Mouse (Mus musculus) limb, embryonic 11.5 days (tissue): ENCODE results near the gene Itpr3. TPM values are rescaled to one million over a fixed set of nuclear protein-coding genes. Genes with fewer than 3 reads are reported as not detected.

ENCODE experiments used
- ATAC-seq: fragments of 200-750 bp; cut with Nextera tagmentation; 2 replicates; pipeline ENCODE4 v1.8.0; 2017; ENCODE audit warnings: low read depth; ENCODE audit not compliant: insufficient number of reproducible peaks, low FRiP score, low TSS enrichment
- DNase-seq: peaks from one replicate; pipeline ENCODE4 v3.0.0-alpha.2; 2015; ENCODE audit warnings: low spot score
- H3K27ac ChIP-seq: fragments of 300-500 bp; sonication (generic); replicated peaks from 2 replicates; pipeline ENCODE4 v1.5.1; 2014; ENCODE audit warnings: low read depth, mild to moderate bottlenecking, low read length
- H3K27me3 ChIP-seq: fragments of 300-500 bp; sonication (generic); 2 replicates; pipeline ENCODE4 v1.6.1; 2014; ENCODE audit warnings: mild to moderate bottlenecking, low read length, mixed read lengths; ENCODE audit not compliant: control insufficient read depth, insufficient read depth
- H3K36me3 ChIP-seq: fragments of 300-500 bp; sonication (generic); 2 replicates; pipeline ENCODE4 v1.6.1; 2014; ENCODE audit warnings: mild to moderate bottlenecking, low read length, moderate library complexity, mixed read lengths; ENCODE audit not compliant: control insufficient read depth, insufficient read depth
- H3K4me1 ChIP-seq: fragments of 300-500 bp; sonication (generic); 2 replicates; pipeline ENCODE4 v1.6.1; 2014; ENCODE audit warnings: low read length, mixed read lengths; ENCODE audit not compliant: control insufficient read depth, insufficient read depth
- H3K4me2 ChIP-seq: fragments of 300-500 bp; sonication (generic); 2 replicates; pipeline ENCODE4 v1.6.1; 2014; ENCODE audit warnings: low read depth, mild to moderate bottlenecking, moderate library complexity; ENCODE audit not compliant: severe bottlenecking
- H3K4me3 ChIP-seq: fragments of 300-500 bp; sonication (generic); 2 replicates; pipeline ENCODE4 v1.5.1; 2014; ENCODE audit warnings: low read depth, low read length
- H3K9ac ChIP-seq: fragments of 300-500 bp; sonication (generic); 2 replicates; pipeline ENCODE4 v1.6.1; 2014; ENCODE audit warnings: mild to moderate bottlenecking, low read length
- H3K9me3 ChIP-seq: fragments of 300-500 bp; sonication (generic); 2 replicates; pipeline ENCODE4 v1.6.1; 2016; ENCODE audit warnings: low read length; ENCODE audit not compliant: control insufficient read depth
- WGBS: fragments of 180-500 bp; shearing (Covaris S2); extraction: QIAGEN DNeasy Blood & Tissue Kit; methylation state at CpG from one replicate; pipeline ENCODE4 v1.1.7; 2014; 5-methylcytosine and 5-hydroxymethylcytosine counted together
- microRNA-seq: library from miRNA; unstranded; fragments of <30 nt; microRNA quantifications from one replicate; pipeline ENCODE4, GENCODE M21; 2016
- polyA plus RNA-seq: library from polyadenylated mRNA; unstranded; fragments of >200 nt; fragmentation: Nextera tagmentation; extraction: Ambion mirVana; gene quantifications from 2 replicates; pipeline ENCODE4 v1.2.1, GENCODE M21; 2014

Gene Itpr3
- polyA plus RNA-seq, 1 experiment from 2014 or later, result 3.0 TPM

GRCm38 (mm10) chr17:27165054-27165773 lies 108.1 kb downstream of the Itpr3 start:
- Histone ChIP-seq H3K4me2 (no peak overlapping the region), H3K4me3 (no peak overlapping the region), H3K9me3 (no peaks in the 10 kb centered on the region), H3K4me1 (peaks cover 7% of the 10 kb centered on the region), H3K36me3 (no peaks in the 10 kb centered on the region), H3K9ac (no peak overlapping the region), H3K27me3 (no peaks in the 10 kb centered on the region), H3K27ac (no peak overlapping the region)
- DNase-seq, result peak; percentile 74
- 43% methylated on average over 8 of the region's 8 CpGs for WGBS
- no peak for ATAC-seq

GRCm38 (mm10) chr17:27166901-27167300 lies 109.8 kb downstream of the Itpr3 start:
- ATAC-seq (no peak), DNase-seq (no peak)
- no peaks in the 10 kb centered on the region for H3K9me3 ChIP-seq
- 77% methylated on average over 6 of the region's 6 CpGs for WGBS
- no peak overlapping the region for H3K4me2 ChIP-seq
- H3K27me3 ChIP-seq, result no peaks in the 10 kb centered on the region
- peaks cover 11% of the 10 kb centered on the region for H3K4me1 ChIP-seq
- H3K36me3 ChIP-seq, result no peaks in the 10 kb centered on the region
- H3K27ac ChIP-seq, result no peak overlapping the region
- no peak overlapping the region for H3K4me3 ChIP-seq
- H3K9ac ChIP-seq, result no peak overlapping the region

GRCm38 (mm10) chr17:27167545-27167944 lies 110.4 kb downstream of the Itpr3 start, which contains the start of gene Ip6k3:
Gene Ip6k3 (minus strand): TSS chr17:27167795.
- 74% methylated on average over 4 of the region's 4 CpGs for WGBS
- H3K4me3 ChIP-seq, result no peak within 1 kb of the TSS
- no peaks in the 10 kb centered on the region for H3K27me3 ChIP-seq
- peaks cover 11% of the 10 kb centered on the region for H3K4me1 ChIP-seq
- ATAC-seq, result no peak
- H3K27ac ChIP-seq, result no peak within 1 kb of the TSS
- H3K9me3 ChIP-seq, result no peaks in the 10 kb centered on the region
- DNase-seq, result no peak
- H3K4me2 ChIP-seq, result no peak within 1 kb of the TSS
- no peak within 1 kb of the TSS for H3K9ac ChIP-seq
- no peaks in the 10 kb centered on the region for H3K36me3 ChIP-seq

GRCm38 (mm10) chr17:27168569-27168968 lies 111.5 kb downstream of the Itpr3 start:
- 94% methylated on average over 4 of the region's 4 CpGs for WGBS
- DNase-seq (no peak), ATAC-seq (no peak)
- Histone ChIP-seq H3K27me3 (no peaks in the 10 kb centered on the region), H3K4me2 (no peak overlapping the region), H3K9me3 (no peaks in the 10 kb centered on the region), H3K4me3 (no peak overlapping the region), H3K27ac (no peak overlapping the region), H3K36me3 (no peaks in the 10 kb centered on the region), H3K4me1 (peaks cover 11% of the 10 kb centered on the region), H3K9ac (no peak overlapping the region)

- Histone ChIP-seq H3K27ac (no peak overlapping the region; the same call in 1 of the 2 replicates), H3K36me3 (no peaks in the 10 kb centered on the region), H3K9me3 (no peaks in the 10 kb centered on the region), H3K27me3 (no peaks in the 10 kb centered on the region), H3K4me3 (no peak overlapping the region), H3K9ac (no peak overlapping the region), H3K4me1 (peaks cover 11% of the 10 kb centered on the region), H3K4me2 (no peak overlapping the region)
- DNase-seq, result peak; percentile 50
- no peak for ATAC-seq
- WGBS, result 53% methylated on average over 11 of the region's 11 CpGs
Observed at GRCm38 (mm10) chr17:27169952-27170695, 113.0 kb downstream of the Itpr3 start.

- H3K36me3 ChIP-seq, result no peaks in the 10 kb centered on the region
- ATAC-seq (no peak), DNase-seq (no peak)
- no peak overlapping the region for H3K9ac ChIP-seq
- no peaks in the 10 kb centered on the region for H3K27me3 ChIP-seq
- no peak overlapping the region for H3K4me2 ChIP-seq
- H3K4me1 ChIP-seq, result peaks cover 21% of the 10 kb centered on the region
- 78% methylated on average over 5 of the region's 5 CpGs for WGBS
- no peak overlapping the region for H3K27ac ChIP-seq
- no peaks in the 10 kb centered on the region for H3K9me3 ChIP-seq
- no peak overlapping the region for H3K4me3 ChIP-seq
Observed at GRCm38 (mm10) chr17:27171121-27171520, 114.0 kb downstream of the Itpr3 start.

Small RNAs within 50 kb of the gene (microRNA-seq; reads per million reads assigned to microRNA genes)
- not detected for gene Mir7677

Other genes starting within 250 kb of the Itpr3 start
- gene Nkx2-5, start 212.3 kb upstream of the Itpr3 start, polyA plus RNA-seq, result 0.16 TPM in 1 of 2 replicates, not detected in the other
- 7.3 and 9.8 TPM in 2 replicates for gene Kifc5b, start 140.2 kb upstream of the Itpr3 start, polyA plus RNA-seq
- 4.7 and 5.0 TPM in 2 replicates for gene Phf1, start 124.3 kb upstream of the Itpr3 start, polyA plus RNA-seq
- 164 and 170 TPM in 2 replicates for gene Cuta, start 117.7 kb upstream of the Itpr3 start, polyA plus RNA-seq
- 3.1 and 3.5 TPM in 2 replicates for gene Syngap1, start 116.1 kb upstream of the Itpr3 start, polyA plus RNA-seq
- gene Zbtb9, start 84.1 kb upstream of the Itpr3 start, polyA plus RNA-seq, result 11.5 and 14.0 TPM in 2 replicates
- 10.9 and 15.6 TPM in 2 replicates for gene Bak1, start 28.3 kb upstream of the Itpr3 start, polyA plus RNA-seq
- 383 and 387 TPM in 2 replicates for gene Uqcc2, start 76.6 kb downstream of the Itpr3 start, polyA plus RNA-seq
- gene Ip6k3, start 110.5 kb downstream of the Itpr3 start, polyA plus RNA-seq, result 0.13 and 0.20 TPM in 2 replicates
- gene Lemd2, start 147.2 kb downstream of the Itpr3 start, polyA plus RNA-seq, result 14.2 and 15.8 TPM in 2 replicates